Mouse (Mus musculus): ENCODE results near the gene Usp7. TPM values are rescaled to one million over a fixed set of nuclear protein-coding genes. Genes with fewer than 3 reads are reported as not detected.

Gene Usp7
- polyA plus RNA-seq, 1 experiment from 2014 or later, result 23.3 TPM

DNA sequence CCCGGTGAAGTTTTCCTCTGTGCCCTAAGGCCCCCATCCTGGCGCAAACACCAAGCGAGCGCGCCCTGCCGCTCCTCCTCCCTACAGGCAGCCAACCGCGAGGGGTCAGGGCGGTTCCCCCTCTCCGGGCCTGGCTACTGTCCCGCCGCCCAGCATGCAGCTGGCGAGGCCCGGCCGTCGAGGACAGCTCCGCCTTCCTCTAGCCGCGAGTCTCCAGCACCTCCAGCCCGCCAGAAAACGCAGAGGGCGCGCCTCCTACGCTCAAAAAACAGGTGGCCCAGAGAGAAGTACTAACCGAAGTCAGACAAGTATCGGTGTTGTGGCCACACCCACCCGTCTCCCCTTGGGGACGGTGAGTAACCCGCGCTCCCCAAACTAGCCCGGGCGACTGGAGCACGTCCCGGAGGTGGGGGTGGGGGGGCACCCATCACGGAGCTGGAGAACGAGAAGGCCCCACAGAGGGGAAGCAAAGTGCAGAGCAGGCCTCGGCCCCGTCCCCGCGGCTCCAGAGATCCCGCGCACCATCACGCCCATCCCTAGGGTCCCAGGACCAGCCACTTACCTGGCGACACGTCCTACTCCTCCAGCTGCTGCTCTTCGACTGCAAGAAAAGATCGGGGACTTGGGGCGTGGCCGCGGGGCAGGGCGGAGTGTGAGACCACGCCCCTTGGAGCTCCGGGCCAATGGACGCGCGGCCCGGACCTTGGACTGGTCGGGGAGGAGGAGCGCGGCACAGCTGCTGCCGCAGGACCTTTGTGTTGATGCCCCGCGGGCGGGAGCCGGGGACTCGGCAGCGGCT is 120.4 kb downstream of the Usp7 start, which contains the start of gene Carhsp1:
TSS of gene Carhsp1 (minus strand) at position 605 of the 799 bp plus-strand sequence.
- Histone ChIP-seq H3K27me3 (ENCODE audit: insufficient read depth, poor library complexity, severe bottlenecking) (peaks cover 17% of the 10 kb centered on the region), H3K27ac (peak within 1 kb of the TSS; percentile 93), H3K4me1 (replicated peaks) (peaks cover 55% of the 10 kb centered on the region), H3K4me3 (peak within 1 kb of the TSS; percentile 78), H3K36me3 (peaks cover 26% of the 10 kb centered on the region), H3K9me3 (no peaks in the 10 kb centered on the region)
- WGBS, result under 1% methylated on average over 67 of the region's 67 CpGs
- DNase-seq (ENCODE audit: low spot score), result peak; percentile 96

DNA sequence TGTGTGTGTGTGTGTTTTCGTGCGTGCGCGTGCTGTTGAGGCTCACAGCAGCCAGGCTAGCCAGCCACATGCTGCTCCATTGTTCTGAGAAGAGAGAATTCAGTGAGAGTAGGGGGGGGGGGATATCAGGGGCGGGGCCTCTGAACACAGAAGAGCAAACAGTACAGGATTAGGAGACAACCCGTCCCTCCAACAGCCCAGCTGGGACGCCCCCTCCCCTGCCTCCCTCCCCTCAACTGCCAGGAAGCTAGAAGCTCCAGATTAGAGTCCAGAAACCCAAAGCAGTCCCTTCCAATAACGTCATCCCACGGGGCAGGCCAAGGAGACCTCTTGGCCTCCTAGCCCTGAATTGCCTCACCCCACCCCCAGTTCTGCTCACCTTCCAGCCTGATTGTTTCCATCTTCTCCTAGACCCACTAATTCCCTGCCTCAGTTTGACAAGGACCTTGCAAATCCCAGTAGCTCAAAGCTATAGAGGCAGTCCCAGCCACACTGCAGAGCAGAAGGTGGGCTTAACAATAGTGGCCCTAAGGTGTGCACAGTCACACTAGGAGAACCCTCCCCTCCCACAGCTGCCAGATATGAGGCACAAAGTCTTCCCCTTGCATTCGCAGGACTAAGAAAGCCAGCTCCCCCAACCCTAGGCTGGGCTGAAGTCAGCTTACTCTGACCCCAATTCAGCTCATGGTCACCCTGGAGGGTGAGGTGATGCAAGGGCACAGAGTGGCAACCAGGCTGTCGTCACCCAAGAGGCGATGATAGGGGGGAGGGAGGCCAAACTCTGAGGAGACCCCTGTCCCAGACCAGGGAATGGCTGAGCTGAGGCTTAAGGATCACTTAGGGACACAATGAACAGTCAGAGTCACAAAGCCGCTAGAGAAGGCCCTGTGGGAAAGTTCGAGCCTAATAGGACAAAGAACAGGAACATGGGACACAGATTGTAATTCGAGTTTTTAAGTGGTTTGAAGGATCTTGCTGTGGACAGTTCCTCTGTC is 121.8 kb downstream of the Usp7 start:
- DNase-seq (ENCODE audit: low spot score), result peak; percentile 79
- no peaks in the 10 kb centered on the region for H3K9me3 ChIP-seq
- peaks cover 17% of the 10 kb centered on the region for H3K27me3 ChIP-seq (ENCODE audit: insufficient read depth, poor library complexity, severe bottlenecking)
- peak overlapping the region; percentile 93 for H3K27ac ChIP-seq
- peak overlapping the region; percentile 78 for H3K4me3 ChIP-seq
- peaks cover 67% of the 10 kb centered on the region for H3K4me1 ChIP-seq (replicated peaks)
- 4% methylated on average over 15 of the region's 15 CpGs for WGBS
- peaks cover 39% of the 10 kb centered on the region for H3K36me3 ChIP-seq

DNA sequence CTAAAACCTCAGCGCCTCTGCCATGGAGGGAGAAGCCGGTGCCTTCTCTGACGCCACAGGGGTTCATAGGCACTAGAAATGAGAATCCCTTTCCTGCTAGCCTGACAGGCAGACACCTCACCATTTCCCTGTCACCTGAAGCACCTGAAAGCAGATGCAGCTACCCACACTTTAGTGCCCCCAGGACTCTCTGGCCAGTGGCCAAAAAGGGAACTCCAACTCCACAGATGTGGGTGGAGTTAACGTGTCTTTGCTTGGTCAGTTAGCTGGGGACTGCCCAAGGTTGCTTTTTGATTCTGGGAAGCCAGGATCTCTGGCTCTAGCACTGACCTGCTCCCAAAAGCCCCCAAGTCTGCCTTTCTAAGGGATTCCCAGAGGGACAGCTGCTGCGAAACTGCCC is 122.7 kb downstream of the Usp7 start:
- Histone ChIP-seq H3K27me3 (ENCODE audit: insufficient read depth, poor library complexity, severe bottlenecking) (peaks cover 17% of the 10 kb centered on the region), H3K9me3 (no peaks in the 10 kb centered on the region), H3K27ac (peak overlapping the region; percentile 93), H3K4me3 (peak overlapping the region; percentile 78), H3K36me3 (peaks cover 46% of the 10 kb centered on the region), H3K4me1 (replicated peaks) (peaks cover 70% of the 10 kb centered on the region)
- 58% methylated on average over 5 of the region's 5 CpGs for WGBS
- no peak for DNase-seq (ENCODE audit: low spot score)

DNA sequence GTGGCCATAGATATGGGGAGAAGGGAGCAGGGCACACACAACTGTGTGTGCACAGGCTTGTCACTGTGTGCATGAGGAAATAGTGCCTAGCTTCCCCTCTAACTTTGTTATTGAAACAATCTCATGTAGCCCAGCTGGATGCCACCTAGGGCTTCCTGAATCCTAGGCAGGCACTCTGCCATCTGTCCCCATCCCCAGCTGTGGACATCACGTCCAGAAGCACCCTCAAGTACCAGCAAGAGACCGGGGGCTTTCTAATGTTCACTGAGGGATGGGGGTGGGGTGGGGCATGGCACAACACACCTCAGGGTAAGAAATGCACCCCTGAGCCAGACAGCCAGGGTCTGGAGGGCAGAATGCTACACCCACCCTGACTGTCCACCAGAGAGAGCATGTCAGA is 123.7 kb downstream of the Usp7 start:
- Histone ChIP-seq H3K4me1 (replicated peaks) (peaks cover 73% of the 10 kb centered on the region), H3K36me3 (peaks cover 57% of the 10 kb centered on the region), H3K9me3 (no peaks in the 10 kb centered on the region), H3K27ac (peak overlapping the region; percentile 93; the same call in 1 of the 2 replicates), H3K27me3 (ENCODE audit: insufficient read depth, poor library complexity, severe bottlenecking) (peaks cover 10% of the 10 kb centered on the region), H3K4me3 (0 out of 2 replicates have a peak overlapping the region, but pooled peaks have one; percentile 78)
- no peak for DNase-seq (ENCODE audit: low spot score)
- 86% methylated on average over 2 of the region's 2 CpGs for WGBS

DNA sequence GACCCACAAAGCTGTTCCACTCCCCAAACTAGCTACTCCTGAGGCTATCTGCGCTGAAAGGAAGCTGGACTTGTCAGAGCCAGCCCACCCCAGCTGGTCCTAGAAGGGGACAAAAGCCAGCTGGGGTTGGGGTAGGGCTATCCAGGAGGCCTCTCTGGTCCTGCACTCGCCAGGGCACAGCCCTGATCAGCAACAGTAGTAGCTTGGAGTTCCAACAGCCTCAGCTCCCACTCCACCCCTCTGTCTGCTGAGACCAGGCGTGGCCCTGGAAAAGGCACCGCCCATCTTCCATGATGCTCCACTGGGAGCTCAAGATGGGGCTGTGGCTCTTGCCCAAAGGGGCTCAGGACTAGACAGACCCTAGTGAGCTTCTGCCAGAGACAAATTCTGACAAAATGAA is 124.3 kb downstream of the Usp7 start:
- peaks cover 63% of the 10 kb centered on the region for H3K36me3 ChIP-seq
- 74% methylated on average over 4 of the region's 4 CpGs for WGBS

DNA sequence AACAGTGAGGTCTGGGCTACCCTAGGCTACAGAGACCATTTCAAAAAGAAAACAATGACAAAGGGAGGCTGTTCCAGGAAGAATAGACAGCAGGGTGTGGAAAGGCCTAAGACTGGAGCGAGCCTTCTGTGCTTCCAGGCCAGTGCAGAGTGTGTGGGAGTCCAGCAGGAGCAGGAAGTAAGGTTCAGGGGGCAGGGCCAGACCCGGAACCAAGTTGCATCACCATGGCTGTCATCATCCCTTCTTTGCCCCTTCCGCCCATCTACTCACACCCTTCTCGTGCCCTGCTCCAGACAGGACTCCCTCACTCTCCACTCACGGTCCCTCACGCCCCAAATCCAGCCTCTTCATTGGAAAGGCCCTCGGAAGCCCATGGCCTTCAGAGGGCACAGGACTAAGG is 124.8 kb downstream of the Usp7 start:
- Histone ChIP-seq H3K4me1 (replicated peaks) (peaks cover 72% of the 10 kb centered on the region), H3K27ac (peak overlapping the region; percentile 59), H3K36me3 (peaks cover 68% of the 10 kb centered on the region), H3K4me3 (no peak overlapping the region), H3K9me3 (no peaks in the 10 kb centered on the region), H3K27me3 (ENCODE audit: insufficient read depth, poor library complexity, severe bottlenecking) (no peaks in the 10 kb centered on the region)
- no peak for DNase-seq (ENCODE audit: low spot score)
- 89% methylated on average over 7 of the region's 7 CpGs for WGBS

More for the DNA sequence above, 124.3 kb downstream of the Usp7 start:
- Histone ChIP-seq H3K27me3 (ENCODE audit: insufficient read depth, poor library complexity, severe bottlenecking) (peaks cover 4% of the 10 kb centered on the region), H3K27ac (peak overlapping the region; percentile 59), H3K4me3 (peak overlapping the region; percentile 13; the same call in 1 of the 2 replicates), H3K4me1 (replicated peaks) (peaks cover 76% of the 10 kb centered on the region), H3K9me3 (no peaks in the 10 kb centered on the region)
- no peak for DNase-seq (ENCODE audit: low spot score)

DNA sequence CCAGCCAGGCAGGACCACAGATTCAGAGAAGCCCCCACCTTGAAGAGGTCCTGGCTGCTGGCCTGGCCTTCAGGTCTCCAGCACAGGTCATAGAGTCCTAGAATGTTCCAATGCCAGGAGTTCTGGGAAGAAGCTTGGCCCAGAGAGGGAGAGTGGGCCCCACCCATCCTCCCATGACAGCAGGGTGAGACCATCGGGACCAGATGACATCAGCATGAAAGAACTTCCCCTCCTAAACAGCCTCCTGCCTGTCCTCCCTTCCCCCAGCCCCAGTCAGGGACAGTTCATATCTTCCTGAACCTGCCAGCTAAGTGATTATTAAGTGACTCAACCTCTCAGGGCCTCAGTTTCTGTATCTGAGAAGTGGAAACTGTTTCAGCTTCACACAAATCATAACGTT is 125.7 kb downstream of the Usp7 start:
- H3K27ac ChIP-seq, result no peak overlapping the region
- no peaks in the 10 kb centered on the region for H3K27me3 ChIP-seq (ENCODE audit: insufficient read depth, poor library complexity, severe bottlenecking)
- no peak overlapping the region for H3K4me3 ChIP-seq
- DNase-seq (ENCODE audit: low spot score), result no peak
- H3K9me3 ChIP-seq, result no peaks in the 10 kb centered on the region
- 82% methylated on average over 2 of the region's 2 CpGs for WGBS
- peaks cover 76% of the 10 kb centered on the region for H3K36me3 ChIP-seq
- peaks cover 67% of the 10 kb centered on the region for H3K4me1 ChIP-seq (replicated peaks)

DNA sequence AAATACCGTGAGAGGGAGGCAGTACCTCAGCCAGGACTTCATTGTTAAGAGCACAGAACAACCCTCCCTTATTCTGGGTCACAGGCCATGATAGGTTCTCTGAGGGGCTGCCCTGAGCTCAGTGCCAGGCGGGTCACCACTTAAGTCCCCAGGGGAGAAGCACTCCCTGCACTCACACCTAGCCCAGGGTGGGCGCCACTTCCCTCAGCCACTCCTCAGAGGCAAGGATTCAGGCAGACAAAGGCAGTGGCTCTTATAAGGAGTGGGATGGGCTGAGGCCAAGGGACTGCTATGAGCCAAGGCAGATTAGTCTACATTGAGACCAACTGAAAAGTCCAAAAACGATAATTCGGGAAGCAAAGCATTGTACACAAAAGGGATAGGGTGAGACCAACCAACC is 126.7 kb downstream of the Usp7 start:
- 81% methylated on average over 5 of the region's 5 CpGs for WGBS
- H3K36me3 ChIP-seq, result peaks cover 85% of the 10 kb centered on the region

DNA sequence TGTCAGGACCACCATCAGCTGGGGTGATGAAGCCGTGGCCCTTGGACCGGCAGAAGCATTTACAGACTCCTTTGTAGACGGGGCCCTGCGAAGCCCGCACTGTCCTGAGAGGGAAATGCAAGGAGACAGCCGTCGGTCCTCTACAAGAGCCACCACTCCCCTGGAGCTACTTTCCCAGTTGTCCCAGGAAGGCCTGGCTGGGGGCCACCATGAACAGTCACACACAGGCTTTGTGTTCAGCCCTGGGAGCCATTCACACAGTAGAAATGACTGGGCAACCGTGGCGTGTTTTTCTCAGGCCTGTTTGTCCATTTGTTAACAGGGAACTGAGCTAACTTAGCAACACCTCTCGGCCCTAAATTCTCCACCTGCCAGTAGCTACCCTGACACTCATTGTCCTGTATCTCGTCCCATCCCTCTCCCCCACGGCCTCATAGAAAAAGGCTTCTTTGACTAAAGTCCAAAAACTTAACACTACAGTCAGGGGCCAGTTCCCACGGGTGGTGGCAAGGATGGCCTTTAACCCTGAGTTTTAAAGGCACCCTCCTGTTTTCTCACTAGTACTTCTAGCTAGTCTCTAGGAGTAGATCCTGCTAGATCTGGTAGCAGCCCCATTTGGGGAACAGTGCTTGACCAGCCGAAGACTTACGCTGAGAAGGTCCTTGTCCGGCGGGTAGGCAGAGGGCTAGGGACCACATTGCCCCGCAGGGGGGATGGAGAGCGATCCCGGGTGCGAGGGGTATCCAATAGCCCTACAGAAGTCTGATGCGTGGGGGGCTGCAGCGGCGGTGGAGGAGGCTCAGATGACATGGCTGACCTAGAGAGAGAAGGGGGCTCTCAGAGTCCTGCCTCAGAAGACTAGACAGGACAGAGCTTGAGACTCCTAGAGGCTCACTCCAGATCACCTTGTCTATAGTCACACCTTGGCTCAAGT is 128.2 kb downstream of the Usp7 start:
- peaks cover 95% of the 10 kb centered on the region for H3K36me3 ChIP-seq
- H3K27me3 ChIP-seq (ENCODE audit: insufficient read depth, poor library complexity, severe bottlenecking), result no peaks in the 10 kb centered on the region
- no peak overlapping the region for H3K27ac ChIP-seq
- no peak overlapping the region for H3K4me3 ChIP-seq
- no peak for DNase-seq (ENCODE audit: low spot score)
- H3K9me3 ChIP-seq, result no peaks in the 10 kb centered on the region
- 87% methylated on average over 24 of the region's 24 CpGs for WGBS
- peaks cover 41% of the 10 kb centered on the region for H3K4me1 ChIP-seq (replicated peaks)

More for the DNA sequence above, 126.7 kb downstream of the Usp7 start:
- no peak overlapping the region for H3K27ac ChIP-seq
- no peaks in the 10 kb centered on the region for H3K9me3 ChIP-seq
- no peak for DNase-seq (ENCODE audit: low spot score)
- no peaks in the 10 kb centered on the region for H3K27me3 ChIP-seq (ENCODE audit: insufficient read depth, poor library complexity, severe bottlenecking)
- H3K4me1 ChIP-seq (replicated peaks), result peaks cover 56% of the 10 kb centered on the region
- H3K4me3 ChIP-seq, result no peak overlapping the region

DNA sequence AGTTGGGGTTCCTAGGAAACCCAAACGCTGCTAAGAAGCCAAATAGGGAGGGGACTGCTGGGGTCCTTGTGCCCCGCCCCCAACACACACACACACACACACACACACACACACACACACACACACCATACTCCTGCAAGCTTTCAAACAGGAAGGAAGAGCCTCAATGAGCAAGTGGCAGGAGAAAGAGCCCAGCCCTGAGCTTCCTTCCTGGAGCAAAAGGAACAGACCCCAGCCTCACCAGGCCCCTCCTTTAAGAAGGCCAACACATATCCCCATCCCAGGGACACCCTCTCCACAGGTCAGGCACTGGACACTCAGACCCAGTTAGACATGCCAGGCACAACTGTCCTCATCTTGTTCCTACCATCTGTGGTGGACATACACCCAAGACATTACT is 129.1 kb downstream of the Usp7 start:
- no peaks in the 10 kb centered on the region for H3K27me3 ChIP-seq (ENCODE audit: insufficient read depth, poor library complexity, severe bottlenecking)
- no peaks in the 10 kb centered on the region for H3K9me3 ChIP-seq
- no peak overlapping the region for H3K4me3 ChIP-seq
- peaks cover 95% of the 10 kb centered on the region for H3K36me3 ChIP-seq
- H3K27ac ChIP-seq, result no peak overlapping the region
- peaks cover 33% of the 10 kb centered on the region for H3K4me1 ChIP-seq (replicated peaks)
- no peak for DNase-seq (ENCODE audit: low spot score)
- WGBS, result 77% methylated on average over 2 of the region's 2 CpGs

DNA sequence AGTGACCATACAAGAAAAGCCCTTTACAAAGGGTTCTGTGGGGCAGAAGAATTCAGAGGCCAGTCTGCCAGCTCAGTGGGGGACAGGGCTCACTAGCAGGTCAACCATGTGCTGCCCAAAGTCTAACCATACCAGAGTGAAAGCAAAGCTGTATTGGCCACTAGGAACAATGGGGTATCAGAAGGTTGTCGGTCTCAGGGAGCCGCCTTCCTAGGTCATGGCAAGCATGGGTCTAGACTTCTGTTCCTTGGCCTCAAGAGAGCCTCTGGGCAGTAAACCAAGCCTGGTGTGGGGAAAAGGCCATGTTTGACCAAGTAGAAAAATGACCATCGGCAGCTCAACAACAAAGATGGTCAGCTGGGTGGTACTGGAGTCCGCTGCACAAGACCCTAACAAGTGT is 133.3 kb downstream of the Usp7 start:
- DNase-seq (ENCODE audit: low spot score), result no peak
- H3K4me1 ChIP-seq (replicated peaks), result peaks cover 5% of the 10 kb centered on the region; the same call in 1 of the 2 replicates
- no peaks in the 10 kb centered on the region for H3K9me3 ChIP-seq
- H3K36me3 ChIP-seq, result peaks cover 97% of the 10 kb centered on the region
- H3K4me3 ChIP-seq, result no peak overlapping the region
- no peaks in the 10 kb centered on the region for H3K27me3 ChIP-seq (ENCODE audit: insufficient read depth, poor library complexity, severe bottlenecking)
- no peak overlapping the region for H3K27ac ChIP-seq
- WGBS, result 89% methylated on average over 4 of the region's 4 CpGs

DNA sequence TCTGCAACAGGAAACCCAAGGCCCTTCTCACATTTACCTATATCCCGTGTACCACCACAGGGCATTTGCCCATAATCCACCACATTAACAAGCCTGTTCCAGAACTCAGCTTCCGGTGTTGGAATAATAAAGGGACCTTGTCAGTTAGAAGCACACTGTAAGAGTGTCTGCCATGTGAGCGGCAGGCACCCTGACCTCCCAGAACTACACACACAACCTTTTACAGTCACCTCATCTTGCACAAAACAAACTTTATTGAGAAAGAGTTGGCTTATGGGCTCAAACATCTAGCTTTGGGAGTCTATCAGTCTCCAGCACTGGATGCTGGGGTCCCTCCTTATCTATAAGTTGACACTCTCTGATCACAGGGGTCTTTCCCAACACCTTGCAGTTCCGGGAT is 133.8 kb downstream of the Usp7 start:
- Histone ChIP-seq H3K9me3 (no peaks in the 10 kb centered on the region), H3K27me3 (ENCODE audit: insufficient read depth, poor library complexity, severe bottlenecking) (no peaks in the 10 kb centered on the region), H3K27ac (no peak overlapping the region), H3K4me3 (no peak overlapping the region), H3K4me1 (replicated peaks) (peaks cover 2% of the 10 kb centered on the region; the same call in 1 of the 2 replicates), H3K36me3 (peaks cover 97% of the 10 kb centered on the region)
- 90% methylated on average over 4 of the region's 4 CpGs for WGBS
- DNase-seq (ENCODE audit: low spot score), result no peak

Data from hindbrain, embryonic 10.5 days (tissue).